Mouse (Mus musculus): ENCODE results near the gene Spns1. TPM values are rescaled to one million over a fixed set of nuclear protein-coding genes. Genes with fewer than 3 reads are reported as not detected.

The Spns1 gene
- total and polyA plus RNA-seq, 2 experiments from 2014 or later, result 80.9 to 125 TPM

GRCm38 (mm10) chr7:126345557-126345956, 31.7 kb downstream of the Spns1 start:
- H3K36me3 ChIP-seq (ENCODE audit: insufficient read depth, low read length), result no peaks in the 10 kb centered on the region
- H3K9ac ChIP-seq (replicated peaks; ENCODE audit: low read length), result no peak overlapping the region
- ATAC-seq (no peak), DNase-seq (ENCODE audit: low spot score) (no peak)
- 68% methylated on average over 3 of the region's 3 CpGs for WGBS
- TF ChIP-seq CTCF (IDR thresholded peaks at IDR 0.05; ENCODE audit: low read depth), result no peak
- no peak overlapping the region for H3K27ac ChIP-seq
- H3K4me2 ChIP-seq (ENCODE audit: low read depth, low read length), result no peak overlapping the region
- H3K4me1 ChIP-seq (ENCODE audit: insufficient read depth, low read length), result no peaks in the 10 kb centered on the region
- no peaks in the 10 kb centered on the region for H3K9me3 ChIP-seq (ENCODE audit: low read length)
- H3K27me3 ChIP-seq (ENCODE audit: insufficient read depth, low read length), result no peaks in the 10 kb centered on the region
- no peak overlapping the region for H3K4me3 ChIP-seq (ENCODE audit: low read length)

GRCm38 (mm10) chr7:126340896-126341295, 36.4 kb downstream of the Spns1 start:
- Histone ChIP-seq H3K4me2 (ENCODE audit: low read depth, low read length) (no peak overlapping the region), H3K27me3 (ENCODE audit: insufficient read depth, low read length) (no peaks in the 10 kb centered on the region), H3K27ac (no peak overlapping the region), H3K4me3 (ENCODE audit: low read length) (no peak overlapping the region), H3K9ac (replicated peaks; ENCODE audit: low read length) (no peak overlapping the region), H3K4me1 (ENCODE audit: insufficient read depth, low read length) (no peaks in the 10 kb centered on the region), H3K9me3 (ENCODE audit: low read length) (no peaks in the 10 kb centered on the region), H3K36me3 (ENCODE audit: insufficient read depth, low read length) (no peaks in the 10 kb centered on the region)
- ATAC-seq (no peak), DNase-seq (ENCODE audit: low spot score) (no peak)
- 46% methylated on average over 6 of the region's 6 CpGs for WGBS
- TF ChIP-seq CTCF (IDR thresholded peaks at IDR 0.05; ENCODE audit: low read depth), result no peak

GRCm38 (mm10) chr7:126340206-126340618, 37.0 kb downstream of the Spns1 start:
- no peak overlapping the region for H3K4me2 ChIP-seq (ENCODE audit: low read depth, low read length)
- no peak for DNase-seq (ENCODE audit: low spot score)
- 70% methylated on average over 6 of the region's 6 CpGs for WGBS
- no peaks in the 10 kb centered on the region for H3K36me3 ChIP-seq (ENCODE audit: insufficient read depth, low read length)
- no peak overlapping the region for H3K9ac ChIP-seq (replicated peaks; ENCODE audit: low read length)
- no peak overlapping the region for H3K27ac ChIP-seq
- TF ChIP-seq CTCF (IDR thresholded peaks at IDR 0.05; ENCODE audit: low read depth), result no peak
- no peaks in the 10 kb centered on the region for H3K9me3 ChIP-seq (ENCODE audit: low read length)
- H3K4me1 ChIP-seq (ENCODE audit: insufficient read depth, low read length), result no peaks in the 10 kb centered on the region
- H3K4me3 ChIP-seq (ENCODE audit: low read length), result no peak overlapping the region
- H3K27me3 ChIP-seq (ENCODE audit: insufficient read depth, low read length), result no peaks in the 10 kb centered on the region
- ATAC-seq, result no peak

- WGBS, result 67% methylated on average over 8 of the region's 8 CpGs
- no peak for DNase-seq (ENCODE audit: low spot score)
Measured at GRCm38 (mm10) chr7:126339521-126339971, 37.7 kb downstream of the Spns1 start.

GRCm38 (mm10) chr7:126338906-126339305, 38.3 kb downstream of the Spns1 start:
- Histone ChIP-seq H3K9me3 (ENCODE audit: low read length) (no peaks in the 10 kb centered on the region), H3K4me1 (ENCODE audit: insufficient read depth, low read length) (no peaks in the 10 kb centered on the region), H3K27ac (no peak overlapping the region), H3K4me3 (ENCODE audit: low read length) (no peak overlapping the region), H3K36me3 (ENCODE audit: insufficient read depth, low read length) (no peaks in the 10 kb centered on the region), H3K4me2 (ENCODE audit: low read depth, low read length) (no peak overlapping the region), H3K27me3 (ENCODE audit: insufficient read depth, low read length) (no peaks in the 10 kb centered on the region), H3K9ac (replicated peaks; ENCODE audit: low read length) (no peak overlapping the region)
- ATAC-seq, result no peak
- no peak for DNase-seq (ENCODE audit: low spot score)
- no peak for TF ChIP-seq CTCF (IDR thresholded peaks at IDR 0.05; ENCODE audit: low read depth)
- 79% methylated on average over 8 of the region's 8 CpGs for WGBS

More at GRCm38 (mm10) chr7:126339521-126339971, 37.7 kb downstream of the Spns1 start:
- Histone ChIP-seq H3K4me3 (ENCODE audit: low read length) (no peak overlapping the region), H3K4me2 (ENCODE audit: low read depth, low read length) (no peak overlapping the region), H3K27me3 (ENCODE audit: insufficient read depth, low read length) (no peaks in the 10 kb centered on the region), H3K36me3 (ENCODE audit: insufficient read depth, low read length) (no peaks in the 10 kb centered on the region), H3K9me3 (ENCODE audit: low read length) (no peaks in the 10 kb centered on the region), H3K9ac (replicated peaks; ENCODE audit: low read length) (no peak overlapping the region), H3K27ac (no peak overlapping the region), H3K4me1 (ENCODE audit: insufficient read depth, low read length) (no peaks in the 10 kb centered on the region)
- no peak for TF ChIP-seq CTCF (IDR thresholded peaks at IDR 0.05; ENCODE audit: low read depth)
- ATAC-seq, result no peak

GRCm38 (mm10) chr7:126335556-126335955, 41.7 kb downstream of the Spns1 start:
- Histone ChIP-seq H3K27me3 (ENCODE audit: insufficient read depth, low read length) (no peaks in the 10 kb centered on the region), H3K27ac (no peak overlapping the region), H3K36me3 (ENCODE audit: insufficient read depth, low read length) (no peaks in the 10 kb centered on the region), H3K9ac (replicated peaks; ENCODE audit: low read length) (no peak overlapping the region), H3K4me3 (ENCODE audit: low read length) (no peak overlapping the region), H3K4me1 (ENCODE audit: insufficient read depth, low read length) (no peaks in the 10 kb centered on the region), H3K4me2 (ENCODE audit: low read depth, low read length) (no peak overlapping the region), H3K9me3 (ENCODE audit: low read length) (no peaks in the 10 kb centered on the region)
- WGBS, result 90% methylated on average over 1 of the region's 1 CpGs
- TF ChIP-seq CTCF (IDR thresholded peaks at IDR 0.05; ENCODE audit: low read depth), result peak; percentile 46
- DNase-seq (ENCODE audit: low spot score) (no peak), ATAC-seq (no peak)

- Histone ChIP-seq H3K9me3 (ENCODE audit: low read length) (no peaks in the 10 kb centered on the region), H3K36me3 (ENCODE audit: insufficient read depth, low read length) (no peaks in the 10 kb centered on the region), H3K4me2 (ENCODE audit: low read depth, low read length) (no peak overlapping the region), H3K27me3 (ENCODE audit: insufficient read depth, low read length) (no peaks in the 10 kb centered on the region), H3K4me1 (ENCODE audit: insufficient read depth, low read length) (no peaks in the 10 kb centered on the region), H3K4me3 (ENCODE audit: low read length) (no peak overlapping the region), H3K9ac (replicated peaks; ENCODE audit: low read length) (no peak overlapping the region), H3K27ac (no peak overlapping the region)
- TF ChIP-seq CTCF (IDR thresholded peaks at IDR 0.05; ENCODE audit: low read depth), result no peak
- ATAC-seq, result no peak
- DNase-seq (ENCODE audit: low spot score), result no peak
- 77% methylated on average over 3 of the region's 3 CpGs for WGBS
Measured at GRCm38 (mm10) chr7:126332691-126333090, 44.6 kb downstream of the Spns1 start.

Data from hindbrain, postnatal 0 days (tissue).